Mouse (Mus musculus) spleen, adult 2 months (tissue): ENCODE measurements around the gene Steap3. TPM values are rescaled to one million over a fixed set of nuclear protein-coding genes. Genes with fewer than 3 reads are reported as not detected.

Source experiments
- DNase-seq, 2 experiments: peaks; one replicate each; pipeline versions ENCODE4 v3.0.0 to v3.0.0-alpha.2; 2012 to 2021; ENCODE audit warnings: low spot score in 2 of 2, low read depth in 1 of 2
- H3K27ac ChIP-seq: fragments of 200-500 bp; 2 replicates; pipeline ENCODE4 v1.5.1; 2012; ENCODE audit warnings: low read length, inconsistent platforms; ENCODE audit not compliant: insufficient read depth
- H3K27me3 ChIP-seq: fragments of 200-500 bp; 2 replicates; pipeline ENCODE4 v1.6.1; 2012; ENCODE audit warnings: mild to moderate bottlenecking, moderate library complexity, low read length, inconsistent platforms; ENCODE audit not compliant: control insufficient read depth, insufficient read depth
- H3K36me3 ChIP-seq: fragments of 200-500 bp; 2 replicates; pipeline ENCODE4 v1.6.1; 2012; ENCODE audit warnings: mild to moderate bottlenecking, low read length, inconsistent platforms; ENCODE audit not compliant: control insufficient read depth, insufficient read depth
- H3K4me1 ChIP-seq: fragments of 200-500 bp; 2 replicates; pipeline ENCODE4 v1.6.1; 2011; ENCODE audit warnings: inconsistent platforms; ENCODE audit not compliant: control insufficient read depth, insufficient read depth, insufficient read length
- H3K4me3 ChIP-seq: fragments of 200-500 bp; 2 replicates; pipeline ENCODE4 v1.5.1; 2011; ENCODE audit warnings: mild to moderate bottlenecking, inconsistent platforms; ENCODE audit not compliant: insufficient read depth, insufficient read length; ENCODE audit errors: extremely low read depth
- CTCF ChIP-seq: fragments of 200-500 bp; IDR thresholded peaks from 2 replicates; pipeline ENCODE4 v1.5.1; 2011; ENCODE audit warnings: mild to moderate bottlenecking, inconsistent platforms; ENCODE audit not compliant: insufficient read depth, insufficient read length, insufficient replicate concordance; ENCODE audit errors: extremely low read depth
- POLR2A ChIP-seq: fragments of 200-500 bp; IDR thresholded peaks from 2 replicates; pipeline ENCODE4 v1.6.1; 2011; ENCODE audit warnings: low read depth, low read length, inconsistent platforms
- WGBS: fragments of 180-500 bp; shearing (Covaris S2); methylation state at CpG from one replicate; pipeline ENCODE4 v1.1.7; 2018; 5-methylcytosine and 5-hydroxymethylcytosine counted together
- polyA plus RNA-seq: library from polyadenylated mRNA; depleted of rRNA; stranded (reverse); fragments of >200 nt; gene quantifications from 2 replicates; pipeline ENCODE4 v1.2.3, GENCODE M21; 2012

Gene Steap3
- polyA plus RNA-seq, 1 experiment: 16.2 TPM

DNA sequence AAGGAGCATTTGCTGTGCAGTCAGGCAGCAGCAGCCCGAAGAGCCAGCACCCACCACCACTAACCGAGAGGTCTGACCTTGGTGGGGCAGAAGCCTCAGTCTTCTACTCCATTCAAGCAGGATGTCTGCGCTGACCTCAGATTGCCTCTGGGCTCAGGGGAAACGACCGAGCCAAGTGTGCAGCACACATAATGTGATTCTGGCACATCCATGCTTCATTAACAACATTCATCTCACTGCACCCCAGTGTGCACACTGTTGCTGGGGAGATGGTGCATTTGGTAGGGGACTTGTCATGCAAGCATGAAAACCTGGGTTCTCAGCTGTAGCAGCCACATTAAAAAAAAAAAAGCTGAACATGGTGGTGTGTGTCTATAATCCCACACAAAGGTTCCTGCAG, 76.6 kb downstream of the Steap3 start:
- Histone ChIP-seq H3K27ac (no peak overlapping the region), H3K4me3 (no peak overlapping the region), H3K27me3 (no peaks in the 10 kb centered on the region), H3K4me1 (no peaks in the 10 kb centered on the region), H3K36me3 (no peaks in the 10 kb centered on the region)
- no peak for DNase-seq
- WGBS: 79% methylated on average over 5 of the region's 5 CpGs
- TF ChIP-seq POLR2A (no peak), CTCF (no peak)

DNA sequence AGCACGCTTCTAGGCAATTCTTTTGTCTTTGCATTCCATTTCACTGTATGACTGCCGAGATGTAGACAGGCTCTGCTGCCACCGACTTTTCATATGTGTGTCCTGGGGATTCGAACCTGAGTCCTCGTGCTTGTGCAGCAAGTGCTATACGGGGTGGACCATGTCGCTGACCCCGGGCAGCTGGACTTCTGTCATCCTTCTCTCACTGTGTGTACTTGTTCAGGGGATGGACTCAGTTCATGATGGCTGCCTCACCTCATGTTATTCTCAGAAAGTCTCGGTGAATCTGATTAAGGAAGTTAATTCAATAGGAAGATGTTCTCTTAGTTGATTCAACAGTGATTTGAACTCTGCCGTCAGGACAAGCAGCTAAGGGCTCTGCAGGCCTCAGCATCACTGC, 78.9 kb downstream of the Steap3 start:
- Histone ChIP-seq H3K27me3 (no peaks in the 10 kb centered on the region), H3K4me3 (no peak overlapping the region)
- WGBS: 90% methylated on average over 10 of the region's 10 CpGs

DNA sequence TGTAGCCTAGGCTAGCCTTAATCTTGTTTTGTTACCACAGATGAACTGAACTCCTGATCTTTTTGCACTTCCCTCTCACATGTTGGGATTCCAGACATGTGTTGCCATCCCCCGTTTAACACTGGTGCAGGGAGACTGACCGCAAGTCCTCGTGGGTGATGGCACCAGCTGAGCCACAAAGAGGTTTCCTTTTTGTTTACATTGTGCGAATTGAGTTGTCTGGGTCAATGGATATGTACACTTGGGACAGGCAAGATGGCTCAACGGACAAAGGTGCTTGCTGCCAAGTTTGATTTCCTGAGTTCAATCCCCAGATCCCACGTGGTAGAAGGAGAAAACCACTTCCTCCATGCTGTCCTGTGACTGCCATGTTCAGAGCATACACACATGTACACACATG, 80.2 kb downstream of the Steap3 start:
- Histone ChIP-seq H3K36me3 (no peaks in the 10 kb centered on the region), H3K4me1 (no peaks in the 10 kb centered on the region), H3K4me3 (no peak overlapping the region), H3K27ac (no peak overlapping the region), H3K27me3 (no peaks in the 10 kb centered on the region)
- WGBS: 67% methylated on average over 6 of the region's 6 CpGs
- no peak for DNase-seq
- TF ChIP-seq POLR2A: no peak
- no peak for TF ChIP-seq CTCF

More for the DNA sequence above, 78.9 kb downstream of the Steap3 start:
- Histone ChIP-seq H3K36me3 (no peaks in the 10 kb centered on the region), H3K27ac (no peak overlapping the region), H3K4me1 (no peaks in the 10 kb centered on the region)
- no peak for DNase-seq
- TF ChIP-seq CTCF (no peak), POLR2A (no peak)

DNA sequence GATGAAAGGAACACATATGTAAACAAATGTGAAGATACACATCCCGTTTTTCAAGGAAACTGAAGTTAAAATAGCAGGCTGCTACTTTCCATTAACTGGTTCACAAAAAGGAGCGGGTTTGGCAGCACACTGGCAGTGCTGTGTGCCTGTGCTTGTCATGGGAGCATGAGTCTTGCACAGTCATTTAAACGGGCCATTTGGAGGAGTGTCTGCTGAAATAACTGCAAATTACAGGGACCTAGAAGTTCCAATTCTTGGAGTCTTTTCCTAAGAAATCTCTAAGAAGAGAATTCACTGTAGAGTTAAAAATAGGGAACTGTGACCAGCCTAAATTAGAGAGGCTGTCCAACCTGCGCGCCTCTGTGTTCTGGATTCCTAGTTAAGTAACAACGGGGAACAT, 81.6 kb downstream of the Steap3 start:
- Histone ChIP-seq H3K27ac (no peak overlapping the region), H3K4me3 (no peak overlapping the region), H3K36me3 (no peaks in the 10 kb centered on the region), H3K27me3 (no peaks in the 10 kb centered on the region), H3K4me1 (no peaks in the 10 kb centered on the region)
- TF ChIP-seq POLR2A: no peak
- no peak for TF ChIP-seq CTCF
- WGBS: 86% methylated on average over 6 of the region's 6 CpGs
- no peak for DNase-seq

DNA sequence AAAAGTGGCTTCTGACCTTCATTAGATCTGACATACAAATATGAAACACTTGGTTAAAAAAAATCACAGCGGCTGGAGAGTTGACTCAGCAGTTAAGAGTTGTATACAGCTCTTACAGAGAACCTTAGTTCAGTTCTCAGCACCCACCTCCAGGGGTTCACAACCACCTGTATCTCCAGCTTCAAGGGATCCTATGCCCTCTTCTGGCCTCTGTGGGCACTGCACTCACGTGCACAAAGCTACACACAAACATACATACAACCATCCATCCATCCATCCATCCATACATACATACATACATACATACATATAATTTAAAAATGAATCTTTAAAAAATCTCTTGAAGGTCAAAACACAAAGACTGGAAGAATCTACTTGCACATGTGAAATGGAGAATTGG, 82.2 kb downstream of the Steap3 start:
- no peaks in the 10 kb centered on the region for H3K36me3 ChIP-seq
- DNase-seq: no peak
- WGBS: 97% methylated on average over 2 of the region's 2 CpGs
- no peak overlapping the region for H3K4me3 ChIP-seq
- H3K27me3 ChIP-seq: no peaks in the 10 kb centered on the region
- no peak overlapping the region for H3K27ac ChIP-seq
- no peaks in the 10 kb centered on the region for H3K4me1 ChIP-seq
- no peak for TF ChIP-seq CTCF

DNA sequence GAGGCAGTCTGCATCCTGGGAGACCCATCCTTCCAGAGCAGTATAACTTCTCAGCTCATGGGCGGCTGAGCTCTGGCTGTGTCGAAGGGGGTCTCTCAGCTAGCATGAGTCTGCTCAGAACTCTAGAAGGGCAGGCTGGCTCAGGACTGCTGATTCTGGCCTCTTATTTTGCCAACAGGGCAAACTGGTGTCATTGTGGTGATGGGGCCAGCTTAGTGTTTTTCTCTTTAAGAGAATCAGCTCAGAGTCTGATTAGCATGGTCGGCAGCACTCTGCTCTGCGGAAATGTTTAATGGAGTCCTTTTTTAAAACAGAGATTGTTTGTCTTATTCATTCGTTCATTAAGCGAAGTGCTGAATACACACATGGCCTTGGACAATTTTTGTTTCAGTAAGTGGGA, 83.3 kb downstream of the Steap3 start:
- Histone ChIP-seq H3K4me3 (no peak overlapping the region), H3K36me3 (no peaks in the 10 kb centered on the region), H3K4me1 (no peaks in the 10 kb centered on the region), H3K27me3 (no peaks in the 10 kb centered on the region), H3K27ac (no peak overlapping the region)
- TF ChIP-seq CTCF (no peak), POLR2A (no peak)
- no peak for DNase-seq
- WGBS: 95% methylated on average over 6 of the region's 6 CpGs

DNA sequence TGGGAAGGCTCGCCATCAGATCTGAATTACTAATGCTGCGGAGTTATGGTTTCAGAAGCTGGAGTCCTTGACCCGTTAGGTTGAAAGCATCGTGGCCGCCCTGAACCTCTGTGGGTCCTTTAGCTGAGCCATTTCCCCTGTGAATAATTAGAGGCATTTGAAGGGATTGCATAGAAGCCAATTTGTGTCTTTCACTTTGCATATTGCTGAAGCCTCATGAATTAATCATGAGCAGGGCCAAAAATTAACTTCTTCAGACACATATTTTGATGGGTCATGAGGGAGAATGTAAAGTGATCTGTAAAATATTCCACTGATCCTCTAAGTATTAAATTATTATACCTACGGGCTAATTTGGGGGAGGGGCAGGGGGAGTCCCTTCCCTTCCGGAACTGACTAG, 85.4 kb downstream of the Steap3 start:
- 89% methylated on average over 7 of the region's 7 CpGs for WGBS
- Histone ChIP-seq H3K36me3 (no peaks in the 10 kb centered on the region), H3K27me3 (no peaks in the 10 kb centered on the region), H3K4me3 (no peak overlapping the region), H3K4me1 (no peaks in the 10 kb centered on the region), H3K27ac (no peak overlapping the region)
- DNase-seq: no peak
- no peak for TF ChIP-seq CTCF
- TF ChIP-seq POLR2A: no peak

DNA sequence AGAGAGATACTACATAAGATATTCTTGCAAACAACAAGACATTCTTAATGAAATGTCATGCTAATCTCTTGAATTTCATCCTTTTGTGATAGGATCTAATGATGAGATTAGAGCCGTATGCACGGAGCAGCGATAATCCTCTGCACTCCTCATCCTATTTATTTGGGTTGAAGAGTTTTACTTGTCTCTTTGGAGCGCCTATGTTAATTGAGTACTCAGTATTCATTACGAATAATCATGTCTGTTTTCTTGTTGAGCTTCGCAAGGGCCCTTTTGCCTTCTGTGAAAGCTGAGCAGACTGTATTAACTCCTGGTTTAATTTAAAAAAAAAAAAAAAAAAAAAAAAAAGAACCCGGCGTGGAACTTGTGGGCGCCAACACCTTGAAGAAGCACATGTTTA, 85.8 kb downstream of the Steap3 start:
- Histone ChIP-seq H3K36me3 (no peaks in the 10 kb centered on the region), H3K4me3 (no peak overlapping the region), H3K27me3 (no peaks in the 10 kb centered on the region), H3K27ac (no peak overlapping the region), H3K4me1 (no peaks in the 10 kb centered on the region)
- TF ChIP-seq CTCF: no peak
- WGBS: 91% methylated on average over 9 of the region's 9 CpGs
- no peak for DNase-seq
